Mouse (Mus musculus): ENCODE results near the gene Srsf10. TPM values are rescaled to one million over a fixed set of nuclear protein-coding genes. Genes with fewer than 3 reads are reported as not detected.

Gene Srsf10
- total RNA-seq, 2 experiments from 2014 or later = 25.6 to 27.0 TPM

DNA sequence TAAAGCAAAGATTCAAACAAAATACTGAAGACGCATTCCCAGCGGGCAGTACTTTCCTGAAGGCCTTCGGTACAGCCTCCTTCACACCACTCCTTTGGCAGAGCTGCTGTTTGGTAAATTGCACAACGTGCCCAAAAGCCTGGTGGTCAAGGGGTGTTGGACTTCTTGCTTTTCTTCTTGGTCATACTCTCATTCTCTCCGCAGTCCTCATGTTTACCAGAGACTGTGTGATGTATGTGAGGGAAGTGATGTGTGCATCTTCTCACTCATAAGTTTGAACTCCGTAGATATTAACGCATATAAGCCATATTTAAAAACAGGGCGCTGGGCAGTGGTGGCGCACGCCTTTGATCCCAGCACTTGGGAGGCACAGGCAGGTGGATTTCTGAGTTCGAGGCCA, 917 bp upstream of the Srsf10 start:
- no peak for DNase-seq (ENCODE audit: low spot score)

DNA sequence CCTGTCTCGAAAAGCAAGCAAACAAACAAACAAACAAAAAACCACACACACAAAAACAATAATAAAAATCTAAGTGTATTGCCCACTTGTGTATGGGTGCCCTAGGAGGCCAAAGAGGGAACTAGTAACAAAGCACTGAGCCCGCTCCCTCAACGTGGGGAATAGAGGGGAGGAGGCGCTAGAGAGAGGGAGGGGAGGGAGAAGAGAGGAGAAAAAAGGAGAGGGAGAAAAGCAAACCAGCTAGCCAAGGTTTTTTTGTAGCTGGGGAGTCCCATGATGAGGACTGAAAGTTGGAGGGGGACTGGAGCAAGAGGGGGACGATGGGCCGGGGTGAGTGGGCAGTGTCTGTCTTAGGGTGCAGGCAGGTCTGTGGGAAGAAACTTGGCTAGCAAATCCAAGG, 467 bp upstream of the Srsf10 start:
- no peak for DNase-seq (ENCODE audit: low spot score)

DNA sequence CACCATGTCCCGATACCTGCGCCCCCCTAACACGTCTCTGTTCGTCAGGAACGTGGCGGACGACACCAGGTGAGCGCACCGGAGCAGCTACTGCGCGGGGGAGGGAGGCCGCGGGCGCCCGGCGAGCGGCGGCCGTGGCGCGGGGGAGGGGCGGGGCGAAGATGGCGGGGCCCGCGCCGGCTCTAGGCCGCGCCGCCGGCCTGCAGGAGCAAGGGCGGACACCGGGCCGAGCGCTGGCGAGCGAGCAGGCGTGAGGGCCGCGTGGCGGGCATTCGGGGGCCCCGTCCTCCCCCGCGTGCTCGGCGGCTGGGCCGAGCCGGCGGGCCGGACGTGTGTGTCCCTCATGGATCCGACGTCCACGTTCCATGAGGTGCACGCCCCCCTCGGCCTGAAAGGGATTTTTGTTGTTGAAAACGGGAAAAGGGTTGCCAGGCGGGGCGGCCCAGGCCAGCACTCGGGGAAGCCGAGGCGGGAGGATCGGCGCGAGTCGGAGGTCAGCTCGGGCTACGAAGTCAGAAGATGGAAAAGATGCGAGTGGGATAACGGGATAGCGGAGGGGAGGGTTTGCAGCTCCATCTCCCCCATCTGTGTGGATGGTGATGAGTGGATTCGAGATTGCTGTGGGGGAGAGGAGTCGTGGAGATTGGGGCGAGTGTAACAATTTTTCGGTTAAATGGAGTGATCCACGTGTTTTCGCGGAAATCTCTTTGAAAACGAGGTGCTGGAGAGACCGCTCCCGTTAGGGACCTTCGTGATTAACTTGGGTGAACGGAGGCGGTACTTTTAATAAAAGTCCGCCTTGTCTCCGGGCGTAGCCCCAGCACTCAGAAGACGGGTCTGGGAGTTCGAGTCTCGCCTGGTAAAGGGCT, 910 bp downstream of the Srsf10 start:
- DNase-seq (ENCODE audit: low spot score) = peak; percentile 52

DNA sequence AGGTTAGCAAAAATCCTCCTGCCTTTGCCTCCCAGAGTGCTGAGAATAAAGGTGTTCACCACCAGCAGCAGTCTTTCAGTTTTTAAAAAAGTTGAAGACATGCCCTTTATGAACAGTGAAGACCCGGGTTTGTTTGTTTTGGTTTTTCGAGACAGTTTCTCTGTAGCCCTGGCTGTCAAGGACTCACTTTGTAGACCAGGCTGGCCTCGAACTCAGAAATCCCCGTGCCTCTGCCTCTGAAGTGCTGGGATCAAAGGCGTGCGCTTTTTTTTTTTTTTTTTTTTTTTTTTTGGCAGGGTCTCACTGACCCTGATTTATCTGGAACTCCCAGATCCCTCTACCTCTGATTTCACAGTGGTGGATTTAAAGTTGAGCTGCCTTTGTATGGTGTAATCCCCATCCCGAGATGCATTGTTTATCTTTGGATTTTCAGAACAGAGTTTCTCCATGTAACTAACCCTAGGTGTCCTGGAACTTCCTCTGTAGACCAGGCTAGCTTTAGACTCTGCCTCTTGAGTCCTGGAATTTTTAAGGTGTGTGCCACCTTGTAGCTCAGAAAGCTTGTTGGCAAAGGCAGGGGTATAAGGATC, 2.1 kb downstream of the Srsf10 start:
- no peak for DNase-seq (ENCODE audit: low spot score)

DNA sequence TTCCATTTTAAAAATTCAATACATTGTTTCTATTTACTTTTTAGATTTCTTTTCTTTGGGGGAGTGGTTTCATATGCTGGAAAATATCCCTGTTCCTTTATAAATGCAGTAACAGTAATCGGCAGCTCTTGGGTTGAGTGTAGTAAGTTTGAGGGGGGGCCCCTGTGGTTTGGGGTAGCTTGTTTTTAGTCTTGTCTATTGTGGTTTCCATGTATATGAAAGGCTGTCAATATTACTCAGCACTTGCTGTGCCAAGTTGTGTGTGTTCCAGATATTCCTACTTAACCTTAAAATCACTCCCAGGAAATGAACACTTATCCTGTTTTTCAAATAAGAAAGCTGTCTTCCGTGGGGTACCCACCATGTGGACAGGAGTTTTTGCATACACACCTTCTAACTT, 13.4 kb downstream of the Srsf10 start:
- no peak for DNase-seq (ENCODE audit: low spot score)

DNA sequence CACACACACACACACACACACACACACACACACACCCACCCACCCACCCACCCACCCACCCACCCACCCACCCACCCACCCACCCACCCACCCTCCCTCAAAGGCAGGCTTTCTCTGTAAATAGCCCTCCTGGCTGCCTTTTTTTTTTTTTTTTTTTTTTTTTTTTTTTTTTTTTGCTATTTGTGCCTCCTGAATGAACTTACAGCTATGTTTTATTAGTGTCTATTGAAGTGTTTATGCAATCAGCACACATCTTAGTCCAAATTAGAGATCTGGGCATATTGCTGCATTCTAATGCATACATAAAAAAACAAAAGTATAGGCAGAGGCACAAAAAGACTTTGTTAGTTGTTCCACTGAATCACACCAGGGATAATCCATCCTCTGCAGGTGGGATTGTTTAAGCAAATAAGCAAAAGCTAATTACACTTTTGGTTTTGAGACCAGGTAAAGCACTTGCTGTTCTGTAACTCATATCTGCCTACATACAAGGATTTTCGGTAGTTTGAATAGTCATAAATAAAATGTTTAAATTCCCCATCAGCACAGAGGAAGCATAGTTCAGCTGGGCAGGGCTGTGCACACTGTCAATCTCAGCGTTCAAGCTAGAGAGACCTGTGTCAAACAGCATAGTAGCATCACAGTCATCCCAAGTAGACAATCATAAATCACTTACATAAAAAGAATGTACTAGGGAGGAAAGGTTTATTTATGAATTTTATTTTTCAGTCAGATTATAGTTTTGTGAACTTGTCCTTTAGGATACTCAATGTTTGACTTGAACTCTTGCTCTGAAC, 14.9 kb downstream of the Srsf10 start:
- DNase-seq (ENCODE audit: low spot score) = no peak

DNA sequence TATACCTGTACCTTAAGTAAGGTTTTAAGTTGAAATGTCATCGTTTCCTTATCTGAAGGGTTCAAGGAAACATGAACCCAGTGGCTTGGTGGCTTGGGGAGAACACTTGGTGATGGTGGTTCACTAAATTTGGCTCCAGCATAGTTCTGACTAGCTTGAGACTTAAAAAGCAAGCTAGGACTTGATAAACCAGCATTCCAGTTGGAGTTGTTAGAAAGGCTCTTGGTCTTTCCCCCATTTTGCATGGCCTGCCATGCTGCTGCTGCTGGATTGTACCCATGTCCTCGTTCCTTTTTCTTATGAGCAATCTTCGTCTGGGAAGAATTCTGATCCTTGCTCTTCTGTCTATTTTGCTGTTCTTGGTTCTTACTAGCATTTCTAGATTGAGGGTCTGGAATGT, 16.5 kb downstream of the Srsf10 start:
- no peak for DNase-seq (ENCODE audit: low spot score)

DNA sequence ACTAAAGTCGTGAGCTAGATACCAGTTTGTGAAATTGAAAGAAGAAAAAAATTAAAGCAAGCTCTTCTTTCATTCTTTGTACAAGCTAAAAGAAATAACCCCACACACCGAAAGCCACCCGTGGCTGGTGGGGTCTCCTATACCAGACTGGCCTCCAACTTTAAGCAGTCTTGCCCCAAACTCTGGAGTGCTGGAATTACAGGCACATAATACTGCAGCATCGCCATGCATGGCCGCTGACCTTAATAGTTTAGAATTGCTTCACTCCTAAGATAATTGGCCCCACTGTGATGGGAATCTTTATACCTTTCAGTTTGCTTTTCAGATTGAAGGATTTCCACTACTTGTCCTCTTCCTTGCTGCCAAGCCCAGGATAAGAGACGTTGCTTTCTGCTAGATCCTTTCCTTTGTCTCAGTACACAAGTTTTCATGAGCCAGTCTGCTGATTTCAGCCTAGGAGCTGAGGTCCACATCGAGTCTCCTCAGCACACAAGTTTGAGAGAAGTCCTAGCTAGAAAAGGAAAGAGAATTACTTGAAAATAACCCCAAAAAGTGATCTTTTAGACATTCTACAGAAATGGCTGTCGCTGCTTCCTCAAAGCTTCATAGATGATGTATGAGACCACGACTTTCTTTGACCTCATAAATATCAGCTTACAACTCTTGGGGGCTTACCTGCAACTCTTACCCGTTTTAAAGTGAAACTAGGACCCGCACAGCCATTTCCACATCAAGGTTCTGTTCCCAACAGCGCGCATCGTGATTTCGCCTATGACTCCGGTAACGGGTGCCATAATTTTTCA, 17.2 kb downstream of the Srsf10 start:
- DNase-seq (ENCODE audit: low spot score) = no peak

DNA sequence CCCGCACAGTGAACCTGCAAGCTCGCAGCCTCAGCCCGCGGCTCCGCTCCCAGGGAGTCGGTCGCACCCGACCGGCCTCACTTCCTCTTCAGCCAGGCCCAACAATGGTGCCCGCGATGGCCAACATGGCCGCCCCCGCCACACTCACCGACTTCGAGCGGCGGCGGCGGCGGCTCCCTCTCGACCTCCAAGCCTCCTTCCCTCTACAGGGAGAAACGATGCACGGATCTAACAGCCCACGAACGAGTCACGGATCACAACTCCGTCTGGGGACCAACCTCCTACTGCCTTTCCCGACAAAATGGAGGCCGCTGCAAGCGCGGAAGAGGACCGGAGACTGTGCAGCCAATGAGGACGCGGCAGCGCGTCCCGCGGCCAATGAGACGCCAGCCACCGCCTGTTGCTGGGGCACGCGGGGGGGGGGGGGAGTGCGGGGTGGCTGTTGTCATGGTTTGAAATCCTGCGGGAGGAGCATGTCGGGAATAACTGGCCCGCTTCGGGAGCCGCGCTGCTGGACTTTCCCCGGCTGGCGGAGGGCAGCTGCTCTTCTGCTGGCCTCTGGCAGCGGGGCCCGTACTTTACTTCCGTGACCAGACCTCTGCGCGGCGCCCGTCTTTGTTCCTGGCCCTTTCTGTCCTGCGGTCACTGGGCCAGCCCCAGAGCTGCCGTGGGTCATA, 18.1 kb downstream of the Srsf10 start, which contains the start of gene Pnrc2:
Pnrc2 (minus strand) TSS at position 325 of the 677 bp plus-strand sequence.
- peak; percentile 87 for DNase-seq (ENCODE audit: low spot score)

DNA sequence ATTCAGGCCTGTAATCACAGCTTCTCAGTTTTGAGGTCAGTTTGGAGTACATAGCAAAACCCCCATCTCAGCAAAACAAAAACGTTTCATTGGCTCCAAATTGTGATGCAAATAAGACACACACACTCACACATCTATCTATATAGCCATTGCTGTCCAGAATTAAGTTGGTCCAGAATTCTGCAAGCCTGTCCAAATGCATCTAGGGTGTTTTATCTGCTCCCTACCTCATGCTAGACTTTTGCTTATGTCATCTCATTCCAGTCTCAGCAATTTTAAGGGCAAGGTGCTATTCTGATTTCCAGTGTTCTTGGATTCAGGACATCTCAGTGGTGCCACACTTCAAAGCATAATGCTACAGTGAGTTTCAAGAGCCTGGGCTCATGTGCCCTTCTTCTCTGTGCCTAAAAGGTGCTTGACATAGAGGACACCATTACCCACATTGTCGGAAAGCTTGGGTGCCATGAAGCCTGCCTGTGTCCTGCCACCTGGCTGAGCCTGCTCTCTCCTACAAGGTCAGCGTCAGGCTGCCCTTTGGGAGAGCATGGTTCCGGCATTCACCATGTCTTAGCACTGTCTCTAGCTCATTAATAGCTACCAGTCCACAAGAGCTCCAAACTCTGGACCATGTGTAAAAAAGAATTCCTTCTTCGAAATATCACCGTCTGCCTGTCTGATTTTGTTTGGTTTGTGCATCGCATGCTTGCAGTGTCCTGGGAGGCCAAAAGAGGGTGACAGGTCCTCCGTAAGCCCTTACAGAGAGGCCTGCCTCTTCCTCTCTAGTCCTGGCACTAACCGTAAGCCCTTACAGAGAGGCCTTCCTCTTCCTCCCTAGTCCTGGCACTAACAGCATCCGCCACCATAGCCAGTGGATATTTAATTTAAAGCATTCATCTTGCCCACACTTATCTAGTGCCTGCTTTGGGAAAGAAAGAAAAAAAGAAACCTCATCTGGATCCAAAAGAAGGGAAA, 19.3 kb downstream of the Srsf10 start:
- DNase-seq (ENCODE audit: low spot score) = no peak

DNA sequence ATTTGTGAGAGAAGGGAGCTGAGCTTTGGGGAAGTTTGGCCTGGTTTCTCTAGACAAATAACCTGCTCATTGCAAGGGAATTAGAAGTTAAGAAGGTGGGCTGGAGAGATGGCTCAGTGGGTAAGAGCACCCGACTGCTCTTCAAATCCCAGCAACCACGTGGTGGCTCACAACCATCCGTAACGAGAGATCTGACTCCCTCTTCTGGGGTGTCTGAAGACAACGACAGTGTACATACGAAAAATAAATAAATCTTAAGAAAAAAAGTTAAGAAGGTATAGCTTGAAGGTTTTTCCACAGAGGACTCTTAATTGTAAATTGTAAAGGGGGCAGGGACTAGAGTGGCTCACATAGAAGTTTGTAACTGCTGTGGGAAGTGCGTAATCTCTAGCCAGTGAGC, 20.0 kb downstream of the Srsf10 start:
- DNase-seq (ENCODE audit: low spot score) = no peak

DNA sequence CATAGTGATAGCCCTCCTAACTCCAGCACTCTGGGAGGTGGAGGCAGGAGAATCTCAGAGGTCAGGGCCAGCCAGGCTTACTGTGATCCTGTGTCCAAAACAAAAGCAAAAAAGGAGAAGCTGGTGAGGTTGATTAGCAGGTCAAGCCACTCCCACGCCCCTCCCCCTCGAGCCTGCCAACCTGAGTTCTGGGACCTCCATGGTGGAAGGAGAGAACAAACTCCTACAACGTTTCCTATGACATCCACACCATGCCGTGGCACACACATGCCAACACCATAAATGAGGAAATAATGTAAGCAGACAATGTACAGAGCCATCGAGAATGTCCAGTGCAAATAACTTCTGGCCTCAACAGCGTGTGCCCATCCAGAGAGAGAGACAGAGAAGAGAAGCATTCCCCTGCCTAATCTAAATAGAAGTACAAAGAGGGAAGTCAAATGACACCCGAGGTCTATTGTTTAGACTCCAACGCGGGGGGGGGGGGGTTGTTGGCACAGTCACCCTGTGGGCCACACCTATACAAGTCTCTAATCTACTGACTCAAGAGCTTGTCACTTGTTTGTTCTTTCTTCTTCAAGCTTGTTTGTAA, 20.5 kb downstream of the Srsf10 start:
- peak; percentile 48 for DNase-seq (ENCODE audit: low spot score)

DNA sequence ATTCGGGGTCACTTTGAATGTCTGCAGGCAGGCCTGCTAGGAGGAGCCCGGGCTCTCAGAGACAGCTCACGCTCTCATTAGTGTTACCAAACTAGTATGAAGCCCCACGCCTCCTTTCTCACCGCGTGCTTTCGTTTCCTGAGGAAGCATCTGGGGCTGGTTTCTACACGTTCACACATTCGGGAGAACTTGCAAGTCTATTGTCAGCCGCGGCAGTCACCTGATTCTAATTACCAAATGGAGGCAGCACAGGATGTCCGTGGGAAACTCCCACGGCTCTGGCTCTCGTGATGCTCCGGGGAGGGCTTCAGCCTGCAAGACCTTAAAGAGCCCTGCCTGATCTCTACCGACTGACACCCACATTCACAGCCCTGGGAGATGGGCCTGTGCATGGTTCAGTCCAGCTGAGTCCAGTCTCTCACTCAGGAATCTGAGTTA, 21.1 kb downstream of the Srsf10 start:
- DNase-seq (ENCODE audit: low spot score) = peak; percentile 63

DNA sequence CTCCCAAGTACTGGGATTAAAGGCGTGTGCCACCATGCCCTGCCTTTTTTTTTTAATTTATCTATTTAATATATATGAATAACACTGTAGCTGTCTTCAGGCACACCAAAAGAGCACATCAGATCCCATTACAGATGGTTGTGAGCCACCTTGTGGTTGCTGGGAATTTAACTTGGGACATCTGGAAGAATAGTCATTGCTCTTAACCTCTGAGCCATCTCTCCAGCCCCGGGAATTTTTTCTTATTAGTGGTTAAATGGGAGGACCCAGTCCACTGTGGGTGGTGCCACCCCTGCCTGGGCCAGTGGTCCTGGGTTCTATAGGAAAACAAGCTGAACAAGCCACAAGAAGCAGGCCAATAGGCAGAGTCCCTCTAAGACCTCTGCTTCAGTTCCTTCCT, 22.2 kb downstream of the Srsf10 start:
- DNase-seq (ENCODE audit: low spot score) = peak; percentile 52

DNA sequence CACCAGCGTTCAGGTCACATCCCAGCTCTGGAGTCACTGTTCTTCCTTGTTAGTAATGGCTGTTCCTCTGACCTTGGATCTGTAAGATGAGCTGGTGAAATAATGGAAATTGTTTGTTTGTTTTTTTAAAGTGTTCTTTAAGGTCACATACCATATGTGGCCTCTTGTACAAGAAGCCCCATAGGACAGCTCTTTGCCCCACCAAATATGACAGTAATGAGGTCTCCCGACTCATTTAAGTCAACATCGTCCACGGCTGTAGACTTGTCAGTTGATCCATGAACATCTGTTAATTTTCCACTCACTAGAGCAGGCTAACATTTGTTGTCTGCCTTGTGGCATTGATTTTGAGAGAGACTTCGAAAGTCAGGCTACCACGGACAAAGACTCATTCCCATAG, 23.5 kb downstream of the Srsf10 start:
- DNase-seq (ENCODE audit: low spot score) = no peak

DNA sequence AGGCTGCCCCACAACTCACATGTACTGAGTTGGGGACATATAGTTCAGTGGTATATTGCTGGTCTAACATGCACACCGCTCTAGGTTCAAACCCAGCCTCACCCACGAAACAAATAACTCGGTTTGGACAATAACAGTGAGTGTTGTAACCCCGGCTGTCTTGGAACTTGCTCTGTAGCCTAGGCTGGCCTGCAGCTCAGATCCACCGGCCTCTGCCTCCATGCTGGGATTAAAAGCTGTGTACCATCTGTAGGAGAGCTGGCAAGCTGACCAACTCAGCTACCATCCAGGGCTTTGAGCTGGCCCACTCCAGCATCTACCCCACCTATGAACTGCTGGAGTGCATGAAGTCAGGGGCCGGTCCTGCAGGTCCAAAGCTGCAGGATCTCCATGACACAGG, 24.5 kb downstream of the Srsf10 start:
- DNase-seq (ENCODE audit: low spot score) = no peak

DNA sequence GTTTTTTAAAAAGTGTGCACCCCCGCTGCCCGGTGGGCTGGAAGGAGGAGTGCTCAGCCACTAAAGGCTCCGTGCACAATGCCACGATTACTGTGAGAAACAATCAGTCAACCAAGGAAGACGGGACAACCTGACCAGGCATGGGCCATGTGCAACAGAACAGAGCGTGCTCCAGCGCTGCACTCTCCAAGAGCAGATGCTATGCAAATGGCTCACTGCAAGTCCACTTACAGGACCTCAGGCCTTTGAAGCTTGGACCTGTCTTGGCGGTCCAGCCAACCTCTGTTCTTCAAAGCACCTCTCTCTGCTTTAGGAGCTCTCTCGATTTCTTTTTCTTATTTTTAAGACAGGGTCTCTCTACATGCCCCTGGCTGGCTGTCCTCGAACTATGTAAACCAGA, 25.0 kb downstream of the Srsf10 start:
- DNase-seq (ENCODE audit: low spot score) = no peak

DNA sequence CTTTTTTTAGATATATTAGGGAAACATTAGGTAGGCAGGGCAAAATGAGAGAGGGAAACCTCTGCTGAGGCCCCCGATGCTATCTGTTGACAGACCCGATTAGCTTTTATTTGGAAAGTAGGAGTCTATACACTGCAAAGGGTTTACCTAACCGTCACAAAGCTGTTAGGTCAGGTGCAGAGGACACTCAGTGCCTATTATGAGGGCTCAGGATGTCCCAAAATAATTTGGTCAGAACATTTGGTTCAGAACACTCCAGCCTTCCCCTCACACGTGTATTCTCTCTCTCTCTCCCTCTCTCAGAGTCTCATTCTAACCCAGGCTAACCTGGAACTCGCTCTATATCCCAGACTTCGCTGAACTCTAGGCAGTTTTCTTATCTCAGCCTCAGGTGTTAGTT, 26.5 kb downstream of the Srsf10 start:
- DNase-seq (ENCODE audit: low spot score) = no peak

DNA sequence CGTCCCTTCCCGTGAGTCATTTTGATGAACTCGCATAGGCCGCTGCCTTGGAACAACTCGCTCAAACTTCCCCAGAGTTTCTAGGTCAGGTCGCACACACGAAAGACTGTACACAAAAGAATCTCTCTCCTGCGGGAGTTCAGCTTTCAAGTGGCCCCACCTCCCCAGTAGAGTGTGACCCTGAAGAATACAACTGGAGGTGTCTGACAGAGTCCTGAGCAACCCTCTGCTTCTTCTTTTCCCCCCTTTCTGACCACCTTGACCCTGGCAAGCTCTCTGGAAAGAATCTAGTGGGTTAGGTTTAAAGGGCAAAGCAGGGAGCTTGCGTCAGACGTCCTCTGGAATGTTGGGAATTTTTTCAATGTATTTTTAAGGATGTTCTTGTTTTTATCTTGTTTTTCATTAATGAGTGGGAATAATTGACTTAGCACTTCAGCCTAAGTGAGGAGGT, 27.9 kb downstream of the Srsf10 start:
- no peak for DNase-seq (ENCODE audit: low spot score)

Measured in gastrocnemius, adult 18-20 months (tissue).